Mouse (Mus musculus): ENCODE results near the gene Cxcl14. TPM values are rescaled to one million over a fixed set of nuclear protein-coding genes. Genes with fewer than 3 reads are reported as not detected.

Gene Cxcl14
- total RNA-seq (2021): 1 to 10 TPM; 7.0 to 7.9 TPM
- long read RNA-seq, experiment 1, transcript Cxcl14-201 (4 exons, 1,827 nt): major isoform, 20 of 20 reads
- long read RNA-seq, experiment 1, partial matches to known transcripts: 0 of 20 reads
- long read RNA-seq, experiment 1, other reads (novel, unspliced or antisense): 0 of 20 reads
- long read RNA-seq, experiment 2, partial matches to known transcripts: 0 of 2 reads
- long read RNA-seq, experiment 2, other reads (novel, unspliced or antisense): 0 of 2 reads

DNA sequence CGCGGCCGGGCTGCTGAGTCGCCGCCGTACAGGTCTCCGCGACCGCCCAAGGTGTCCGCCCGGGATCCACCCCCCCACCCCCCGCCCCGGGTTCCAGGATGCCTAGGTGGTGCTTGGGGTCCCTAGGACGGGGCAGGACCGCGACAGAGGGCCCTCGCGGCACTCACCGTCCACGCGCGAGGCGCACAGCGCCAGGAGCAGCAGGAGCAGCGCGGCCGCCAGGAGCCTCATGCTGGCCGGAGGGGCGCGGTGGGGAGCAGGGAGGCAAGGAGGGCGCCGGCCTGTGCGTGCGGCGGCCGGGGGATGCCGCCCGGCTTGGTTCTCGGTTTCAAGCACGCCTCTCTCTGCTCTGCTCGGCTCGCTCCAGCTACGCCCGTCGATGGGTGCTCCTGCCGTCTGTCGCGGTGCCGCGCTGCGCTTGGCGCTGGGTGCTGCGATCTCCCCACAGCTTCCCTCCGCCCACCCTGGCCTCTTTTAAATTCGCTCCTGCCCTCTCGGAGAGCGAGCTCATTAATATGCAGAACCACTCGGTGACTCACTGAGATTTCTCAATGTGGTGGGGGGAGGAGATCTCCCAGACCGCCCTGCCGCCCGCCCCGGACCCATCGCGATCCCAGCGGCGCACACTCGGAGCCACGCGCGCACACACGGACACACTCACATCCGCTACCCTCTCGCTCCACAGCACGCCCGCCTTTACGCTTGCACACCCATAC is at the start of gene Cxcl14:
Cxcl14 (minus strand) TSS at position 609 of the 716 bp plus-strand sequence.
- peak; percentile 32 to 47 for DNase-seq

DNA sequence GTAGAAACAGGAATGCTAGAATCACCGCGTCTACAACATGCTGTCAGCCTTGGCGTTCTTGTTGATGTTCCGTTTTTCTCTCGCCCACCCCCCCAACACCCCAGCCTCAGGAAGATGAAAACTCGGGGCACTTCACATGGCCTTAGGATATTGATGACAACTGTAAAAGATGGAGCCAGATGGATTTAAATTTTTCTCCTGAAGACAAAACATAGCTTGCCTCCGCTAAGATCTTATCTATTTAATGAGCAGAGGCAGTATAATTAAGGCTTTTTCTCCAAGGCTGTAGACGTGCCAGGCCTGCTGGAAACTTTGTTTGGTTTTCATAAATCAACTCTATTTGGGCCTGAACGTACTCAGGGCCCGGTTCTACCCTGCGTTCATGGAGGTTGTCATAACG is 48.0 kb upstream of the Cxcl14 start:
- DNase-seq: no peak

DNA sequence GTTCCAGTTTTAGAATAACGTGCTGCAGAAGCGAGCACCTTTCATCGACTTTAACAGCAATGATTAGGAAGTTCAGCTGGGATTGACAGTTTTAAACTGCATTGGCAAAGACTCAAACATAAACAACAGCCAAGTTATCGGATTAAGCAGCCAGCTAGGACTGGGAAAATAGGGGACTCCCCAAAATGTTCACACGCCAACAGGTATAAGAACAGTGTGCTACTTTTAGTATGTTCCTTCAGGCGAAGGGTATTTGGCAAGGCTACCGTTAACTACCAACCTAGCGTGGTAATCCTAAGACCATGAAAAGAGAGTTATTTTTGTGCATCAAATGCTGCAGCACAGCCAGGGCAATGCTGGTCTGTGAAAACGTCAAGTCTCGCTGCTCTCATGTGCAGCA is 46.1 kb upstream of the Cxcl14 start:
- DNase-seq: peak in 1 of 2 experiments; percentile 18

DNA sequence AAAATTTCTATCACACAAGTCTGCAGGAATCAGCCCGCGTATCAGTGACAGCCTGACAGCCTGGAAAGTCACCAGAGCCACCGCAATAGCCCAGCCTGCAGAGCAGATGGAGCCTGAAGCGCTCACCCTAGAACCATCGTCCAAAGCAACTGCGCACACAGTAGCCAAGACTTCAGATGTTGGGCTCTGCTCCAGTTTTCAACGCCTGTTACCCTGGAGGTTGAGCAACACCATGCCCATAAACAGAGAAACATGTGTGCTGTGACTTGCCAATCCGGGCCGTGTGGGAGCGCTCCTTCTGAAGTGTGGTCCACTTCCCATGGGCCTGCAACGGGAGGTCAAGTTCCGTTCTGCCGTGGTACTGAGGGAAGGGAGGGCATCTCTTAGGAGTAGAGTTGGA is 44.2 kb upstream of the Cxcl14 start:
- peak; percentile 69 to 74 for DNase-seq

DNA sequence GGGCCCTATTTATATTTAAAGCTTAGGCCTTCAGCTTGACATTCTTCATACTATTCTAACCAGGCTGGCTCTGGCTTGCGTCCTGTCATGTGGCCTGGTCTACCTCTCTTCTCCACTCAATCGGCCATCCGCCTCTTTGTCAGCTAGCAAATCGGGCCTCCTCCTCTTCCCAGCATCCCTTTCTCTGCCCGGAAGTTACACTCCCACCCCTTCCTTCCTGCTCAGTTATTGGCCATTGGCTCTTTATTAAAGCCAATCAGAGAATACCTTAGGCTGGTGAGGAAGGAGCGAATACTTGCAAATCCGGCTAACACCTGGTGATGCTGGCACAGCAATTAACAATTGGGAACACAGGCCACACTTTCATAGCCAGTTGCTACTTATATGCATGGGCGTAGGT is 43.5 kb upstream of the Cxcl14 start:
- no peak for DNase-seq

DNA sequence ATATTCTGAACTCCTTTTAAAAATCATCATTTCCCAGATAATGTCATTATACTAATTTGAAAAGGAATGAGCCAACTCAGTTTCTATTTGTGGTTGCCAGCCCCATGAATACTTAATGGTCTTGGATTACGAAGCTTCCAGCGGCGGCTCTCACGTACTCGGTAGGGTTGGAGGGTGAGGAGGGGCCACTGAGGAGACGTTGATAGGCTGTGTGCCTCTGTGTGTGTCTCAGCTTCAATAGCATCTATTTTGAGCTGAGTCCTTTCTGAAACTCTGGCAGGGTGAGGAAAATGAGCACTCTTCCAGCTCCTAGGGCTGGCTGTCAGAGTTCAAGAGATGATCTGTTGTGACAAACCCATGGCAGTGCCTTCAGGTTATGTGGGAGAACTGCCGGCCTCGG is 40.6 kb upstream of the Cxcl14 start:
- DNase-seq: peak in 1 of 2 experiments; percentile 19

DNA sequence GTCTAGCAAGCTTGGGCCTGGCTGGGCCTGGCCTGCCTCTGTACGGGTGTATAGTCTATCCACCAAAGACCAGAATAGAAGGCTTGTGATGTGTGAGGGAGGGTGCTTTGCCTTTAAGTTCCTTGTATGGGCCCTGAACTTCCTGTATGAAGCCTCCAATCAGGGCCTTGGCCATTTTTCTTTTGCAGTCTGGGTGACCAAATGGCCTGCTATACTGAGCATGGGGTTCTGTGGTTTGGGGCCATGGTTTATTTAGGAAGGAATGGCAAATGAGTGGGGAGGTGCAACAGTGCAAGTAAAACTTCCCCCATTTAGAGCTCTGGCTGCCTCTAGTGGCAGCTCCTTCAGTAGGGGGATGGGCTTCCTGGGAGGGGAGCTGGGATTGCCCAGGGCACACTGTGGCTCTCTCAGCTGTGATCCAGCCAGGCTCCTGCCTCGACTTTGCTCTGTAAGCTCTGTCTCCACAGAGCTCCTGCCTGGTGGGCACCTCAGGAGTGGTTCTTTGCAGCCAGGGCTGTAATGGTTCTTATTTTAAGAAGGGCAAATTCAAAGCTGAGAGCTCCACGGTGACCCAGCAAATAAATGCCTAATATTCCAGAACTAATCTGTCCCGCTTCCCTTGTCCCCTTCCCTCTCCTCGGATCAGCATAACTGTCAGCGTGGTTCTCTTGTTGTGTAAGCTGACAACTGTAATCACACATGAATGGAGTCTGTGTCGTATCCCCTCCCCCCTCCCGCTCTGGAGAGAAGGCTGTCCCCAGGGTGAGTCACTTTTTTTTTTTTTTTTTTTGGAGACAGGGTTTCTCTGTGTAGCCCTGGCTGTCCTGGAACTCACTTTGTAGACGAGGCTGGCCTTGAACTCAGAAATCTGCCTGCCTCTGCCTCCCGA is 38.7 kb upstream of the Cxcl14 start:
- no peak for DNase-seq

DNA sequence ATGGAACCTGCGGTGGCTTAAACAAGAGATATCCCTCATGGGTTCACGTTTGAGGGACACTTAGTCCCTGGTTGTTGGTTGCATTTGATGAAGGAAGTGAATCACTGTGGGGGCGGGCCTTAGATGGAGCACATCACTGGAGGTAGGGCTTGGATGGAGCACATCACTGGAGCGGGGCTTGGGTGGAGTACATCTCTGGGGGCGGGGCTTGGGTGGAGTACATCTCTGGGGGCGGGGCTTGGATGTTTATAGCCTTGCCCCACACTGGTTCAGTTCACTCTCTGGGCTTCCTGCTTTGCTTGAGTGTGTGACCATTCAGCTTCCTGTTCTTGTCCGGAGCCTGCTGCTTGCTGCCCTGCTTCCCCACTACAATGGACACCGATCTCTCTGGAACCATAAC is 37.9 kb upstream of the Cxcl14 start:
- no peak for DNase-seq

DNA sequence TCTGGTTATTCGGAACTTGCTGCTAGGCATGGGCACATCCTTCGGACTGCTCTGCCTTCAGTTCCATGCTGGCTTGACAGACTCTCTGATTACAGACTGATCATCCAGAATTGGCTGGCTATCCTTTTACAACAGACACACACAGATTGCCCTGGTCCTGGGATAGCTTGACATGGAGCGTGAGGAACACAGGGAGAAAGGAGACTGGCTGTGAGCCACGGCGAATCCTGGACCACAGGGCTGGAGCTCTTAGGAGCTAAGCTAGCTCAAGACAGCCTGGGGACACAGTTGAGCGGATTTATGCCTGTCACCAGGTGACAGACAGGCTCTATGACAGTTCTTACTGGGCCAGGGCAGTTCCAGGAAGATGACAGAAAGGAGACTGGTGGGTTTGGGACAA is 36.0 kb upstream of the Cxcl14 start:
- DNase-seq: no peak

DNA sequence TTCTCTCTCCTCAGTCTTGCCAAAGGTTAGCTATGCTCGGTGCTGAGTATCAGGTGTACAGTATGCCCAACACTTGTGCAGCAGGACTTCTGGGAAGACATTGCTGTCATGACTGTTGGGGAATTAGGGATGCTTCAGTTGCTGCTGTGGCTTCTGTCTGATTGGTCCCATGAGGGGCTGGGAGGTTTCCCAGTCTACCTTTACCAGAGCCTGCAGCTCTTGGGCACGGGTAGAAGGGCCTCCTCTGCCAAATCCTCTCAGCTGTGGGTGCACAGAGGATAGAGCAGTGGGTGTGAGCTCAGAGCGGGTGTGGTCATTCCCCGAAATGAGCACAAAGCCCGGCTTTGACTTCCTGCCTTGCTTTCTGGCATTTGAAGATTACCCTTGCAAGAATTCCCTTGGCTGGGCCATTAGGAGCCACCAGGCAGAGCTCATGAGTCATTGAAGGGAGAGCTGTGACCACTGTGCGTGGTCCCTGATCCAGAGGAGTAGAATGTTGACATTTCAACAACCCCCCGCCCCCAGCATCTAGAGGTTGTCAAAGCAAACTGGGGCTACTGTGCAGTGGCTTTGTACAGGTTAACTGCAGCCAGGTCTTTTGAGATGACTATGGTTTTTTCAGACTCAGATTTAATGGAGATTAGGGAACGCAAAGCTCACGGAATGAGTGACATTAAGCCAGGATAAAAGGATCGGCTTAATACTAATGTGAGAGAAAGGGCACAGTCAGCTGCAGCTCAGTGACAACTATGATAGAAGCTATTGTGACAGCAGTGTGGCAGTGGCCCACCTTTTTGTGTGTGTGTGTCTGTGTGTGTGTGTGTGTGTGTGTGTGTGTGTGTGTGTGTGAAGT is 34.5 kb upstream of the Cxcl14 start:
- DNase-seq: peak in 1 of 2 experiments; percentile 7

DNA sequence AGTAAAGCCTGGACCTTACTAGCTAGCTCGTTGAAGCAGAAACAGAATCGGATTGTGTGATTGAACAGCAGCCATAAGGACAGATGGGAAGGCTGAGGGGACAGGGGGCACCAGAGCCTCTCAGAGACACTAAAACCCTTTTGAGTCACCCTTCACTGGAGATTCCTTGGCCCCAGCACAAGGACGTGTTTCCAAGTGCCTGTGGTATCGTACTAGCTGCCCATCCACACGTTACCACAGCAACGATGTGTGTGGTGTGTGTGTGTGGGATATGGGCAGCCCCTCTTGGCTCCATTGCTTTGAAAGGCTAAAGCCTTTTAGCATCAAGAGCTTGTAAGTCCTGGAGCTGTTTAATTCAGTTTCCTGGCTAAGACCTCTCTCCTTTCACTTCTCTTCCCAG is 33.4 kb upstream of the Cxcl14 start:
- DNase-seq: no peak

DNA sequence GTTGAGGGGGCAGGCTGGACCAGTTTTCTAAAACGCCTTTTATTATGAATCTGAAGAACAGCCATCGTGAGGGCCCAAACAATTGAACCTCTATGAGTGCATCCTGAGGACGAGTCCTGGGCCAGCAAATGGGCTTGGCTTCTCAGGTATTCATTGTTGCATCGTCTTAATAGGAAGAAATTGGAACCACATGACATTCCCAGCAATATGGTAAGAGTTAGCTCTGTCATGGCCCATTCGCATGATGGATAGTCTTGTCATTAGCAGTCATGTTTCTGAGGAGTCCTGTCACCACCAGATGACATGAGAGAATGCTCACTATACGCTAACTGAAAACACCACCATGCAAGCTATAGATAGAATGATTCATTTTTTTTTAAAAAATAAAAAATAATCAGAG is 32.8 kb upstream of the Cxcl14 start:
- DNase-seq: no peak

DNA sequence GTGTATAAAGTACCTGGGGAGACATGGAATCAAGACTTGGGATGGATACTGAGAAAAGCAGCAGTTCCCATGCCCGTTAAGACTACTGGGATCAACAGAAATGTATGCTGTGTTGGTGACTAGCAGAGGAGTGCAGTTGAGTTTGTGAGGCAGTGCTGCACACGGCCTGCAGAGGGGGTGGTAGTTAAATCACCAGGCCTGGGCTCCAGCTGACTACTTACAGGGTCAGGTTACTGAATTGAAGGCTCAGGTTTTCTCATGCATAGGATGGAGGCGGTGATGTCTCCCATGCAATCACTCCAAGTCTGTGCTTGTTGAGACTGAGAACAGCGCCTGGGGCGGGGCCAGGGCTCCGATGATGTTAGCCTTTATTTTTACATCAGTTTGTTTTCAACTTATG is 31.4 kb upstream of the Cxcl14 start:
- DNase-seq: no peak

DNA sequence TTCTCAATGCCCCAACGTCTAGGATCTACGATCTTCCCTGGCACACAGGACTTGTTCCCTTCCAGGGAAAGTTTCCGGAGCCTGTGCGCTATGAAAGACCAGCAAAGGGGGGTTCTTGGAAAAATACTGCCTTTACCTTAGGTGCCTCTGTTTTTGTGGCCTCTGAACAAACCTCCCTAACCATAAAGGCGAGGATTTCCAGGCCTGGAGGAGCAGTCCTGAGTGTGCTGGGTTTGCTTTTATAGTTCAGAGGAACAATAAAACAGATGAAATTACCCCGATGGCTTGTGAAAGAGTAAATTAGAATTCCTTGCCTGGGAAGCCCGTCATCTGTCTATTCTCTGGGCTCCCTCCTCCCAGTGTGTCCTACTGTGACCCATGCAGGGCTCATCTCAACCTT is 25.3 kb upstream of the Cxcl14 start:
- DNase-seq: no peak

DNA sequence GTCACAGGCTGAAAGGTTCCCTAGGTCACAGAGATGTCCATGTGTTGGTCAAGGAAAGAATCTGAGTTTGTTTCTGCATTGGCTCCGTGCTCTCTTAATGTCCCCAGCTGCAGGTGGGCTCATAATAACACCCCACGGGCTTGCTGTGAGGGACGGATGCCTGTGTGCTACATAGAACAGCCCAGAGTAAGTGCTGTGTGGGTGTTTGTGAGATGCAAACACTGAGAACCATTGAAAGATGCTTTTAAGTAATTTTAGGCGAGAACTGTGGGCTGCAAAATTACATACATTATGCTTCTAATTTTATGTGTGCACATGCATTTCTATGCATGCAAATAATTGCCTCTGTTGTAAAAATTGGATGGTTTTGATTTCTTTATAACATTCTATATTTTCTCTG is 20.6 kb upstream of the Cxcl14 start:
- no peak for DNase-seq

DNA sequence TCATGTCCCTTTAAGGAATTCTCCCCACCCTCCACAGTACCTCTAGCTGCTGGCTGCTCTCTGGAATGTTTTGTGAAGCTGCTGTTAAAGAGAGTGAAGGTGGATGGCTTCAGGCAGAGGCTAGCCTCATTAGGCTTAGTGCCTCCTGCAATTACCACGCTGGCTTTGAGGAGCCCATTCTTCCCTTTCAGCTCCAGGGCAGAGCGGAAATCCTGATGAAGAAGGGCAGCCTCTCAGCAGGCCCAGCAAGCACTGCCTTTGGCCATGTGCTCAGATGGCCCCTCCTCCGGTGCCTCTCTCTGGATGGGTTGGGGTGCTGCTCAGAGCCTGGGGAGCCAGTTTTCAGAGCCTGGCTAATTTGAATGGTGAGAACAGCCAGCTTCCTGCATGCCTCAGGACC is 18.9 kb upstream of the Cxcl14 start:
- no peak for DNase-seq

DNA sequence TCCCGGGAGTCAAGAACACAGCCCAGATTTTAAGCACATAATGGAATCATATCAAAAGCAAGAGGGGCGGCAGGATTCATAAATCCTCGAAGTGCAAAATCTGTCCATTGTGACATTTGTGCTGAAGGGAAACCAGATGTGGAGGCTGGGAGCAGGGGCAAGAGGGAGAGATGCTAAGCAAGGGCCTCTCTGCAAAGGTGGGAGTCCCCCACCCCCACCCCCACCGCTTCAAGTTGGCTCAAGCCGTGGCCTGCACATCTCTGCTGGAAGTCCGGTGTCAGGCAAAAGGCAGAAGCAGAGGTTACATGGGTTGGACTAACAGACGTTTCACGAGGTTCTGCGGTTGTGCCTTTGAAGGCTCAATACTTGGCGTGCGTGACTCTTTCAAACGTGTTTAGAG is 8.7 kb upstream of the Cxcl14 start:
- no peak for DNase-seq

DNA sequence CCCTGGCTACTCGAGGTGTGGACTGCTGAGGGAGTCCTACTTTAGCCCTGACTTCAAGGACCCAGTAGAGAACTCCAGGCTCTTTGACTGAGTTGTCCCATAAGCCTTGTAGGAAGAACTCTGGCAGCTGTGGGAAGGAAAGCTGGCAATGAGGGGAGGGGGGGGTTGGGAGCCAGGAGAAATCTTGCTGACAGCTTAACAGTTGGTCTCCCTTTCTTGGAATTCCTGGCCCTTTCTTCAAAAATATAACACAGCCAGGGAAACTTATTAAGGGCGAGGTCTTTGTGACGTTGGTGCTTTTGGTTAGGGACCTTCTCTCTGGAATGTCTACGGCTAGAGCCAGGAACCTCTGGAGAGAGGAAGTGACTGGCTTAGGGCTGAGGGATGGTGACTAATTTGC is 8.1 kb upstream of the Cxcl14 start:
- DNase-seq: no peak

DNA sequence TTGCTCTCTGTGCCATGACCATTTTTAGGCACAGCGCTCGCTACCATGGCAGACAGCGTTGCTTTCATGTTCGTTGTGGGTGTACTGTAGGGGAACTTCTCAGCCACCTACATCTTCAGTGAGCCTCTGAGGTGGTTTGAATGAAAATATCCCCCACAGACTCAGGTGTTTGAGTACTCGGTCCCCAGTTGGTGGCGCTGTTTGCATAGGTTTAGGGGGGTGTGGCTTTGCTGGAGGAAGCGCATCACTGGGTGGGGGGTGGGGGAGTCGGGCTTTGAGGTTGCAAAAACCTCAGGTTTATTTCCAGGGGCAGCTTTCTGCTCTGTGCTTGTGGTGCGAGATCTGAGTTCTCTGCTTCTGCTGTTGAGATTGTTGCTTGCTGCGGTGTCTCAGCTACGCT is 3.0 kb upstream of the Cxcl14 start:
- DNase-seq: no peak

DNA sequence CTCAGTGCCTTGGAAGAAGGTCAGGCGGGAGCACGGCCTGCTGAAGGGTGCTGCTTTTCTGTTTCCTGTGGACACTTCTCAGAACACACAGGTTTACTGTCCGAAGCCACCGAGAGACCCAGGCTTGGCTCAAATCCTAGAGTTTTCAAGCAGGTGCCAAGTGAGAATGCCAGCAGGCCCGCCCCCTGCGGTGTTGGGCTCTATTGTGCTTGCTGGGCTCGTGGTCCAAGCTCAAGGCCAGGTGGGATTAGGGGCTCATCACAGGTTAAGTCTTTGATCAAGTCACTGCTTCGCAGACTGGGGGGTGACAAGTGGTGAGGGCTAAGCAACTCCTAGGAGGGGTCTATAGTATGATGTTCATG is 289 bp upstream of the Cxcl14 start:
- no peak for DNase-seq

DNA sequence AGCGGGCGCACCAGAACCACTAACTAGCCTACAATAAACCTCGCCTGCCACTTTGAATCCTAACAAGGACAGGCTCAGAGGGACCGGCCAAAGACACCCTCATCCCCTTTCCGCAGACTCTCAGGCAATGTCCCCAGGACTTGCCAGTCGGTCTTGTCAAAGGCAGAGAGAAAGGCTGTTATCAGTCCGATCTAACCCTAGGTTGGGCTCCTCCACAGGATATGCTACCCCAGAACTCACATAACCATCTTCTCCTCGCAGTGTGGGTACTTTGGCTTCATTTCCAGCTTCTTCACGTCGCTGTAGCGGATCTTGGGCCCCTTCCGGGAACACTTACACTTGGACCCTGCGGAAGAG is 787 bp downstream of the Cxcl14 start:
- peak in 1 of 2 experiments; percentile 3 for DNase-seq

DNA sequence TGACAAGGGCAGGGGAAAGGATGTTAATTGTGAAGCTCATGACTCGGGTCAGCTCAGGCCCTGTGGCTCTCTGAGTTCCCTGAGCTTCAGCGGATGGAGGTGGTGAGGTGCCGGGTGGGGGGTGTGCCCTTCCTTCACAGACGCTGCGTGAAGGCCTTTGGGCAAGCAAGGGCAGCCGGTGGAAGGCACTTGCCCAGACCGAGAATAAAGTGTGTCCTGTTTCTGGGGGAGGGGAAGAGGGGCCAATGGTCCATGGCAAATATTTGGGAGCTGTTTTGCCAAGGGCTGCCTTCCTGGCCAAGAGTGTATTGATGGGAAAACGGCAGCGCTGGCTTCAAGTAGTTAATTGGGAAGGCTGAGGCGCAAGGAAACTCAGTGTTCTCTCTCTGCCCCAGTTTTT is 1.4 kb downstream of the Cxcl14 start:
- DNase-seq: no peak

All from heart, adult 18-20 months (tissue).